Mouse (Mus musculus): ENCODE data around the gene Gm11639. TPM values are rescaled to one million over a fixed set of nuclear protein-coding genes. Genes with fewer than 3 reads are reported as not detected.
"Not testable (repeated sequence)": the region's sequence is repeated elsewhere in the genome, so short reads cannot be mapped to it uniquely, and the experiment has no call there.

The Gm11639 gene
- total and polyA plus RNA-seq, 3 experiments: 0.03 to 0.07 TPM; not detected in 1

- no peak for DNase-seq
These were observed 21.6 kb downstream of the Gm11639 start for GRCm38 (mm10) chr11:104707084-104707483.

DNA sequence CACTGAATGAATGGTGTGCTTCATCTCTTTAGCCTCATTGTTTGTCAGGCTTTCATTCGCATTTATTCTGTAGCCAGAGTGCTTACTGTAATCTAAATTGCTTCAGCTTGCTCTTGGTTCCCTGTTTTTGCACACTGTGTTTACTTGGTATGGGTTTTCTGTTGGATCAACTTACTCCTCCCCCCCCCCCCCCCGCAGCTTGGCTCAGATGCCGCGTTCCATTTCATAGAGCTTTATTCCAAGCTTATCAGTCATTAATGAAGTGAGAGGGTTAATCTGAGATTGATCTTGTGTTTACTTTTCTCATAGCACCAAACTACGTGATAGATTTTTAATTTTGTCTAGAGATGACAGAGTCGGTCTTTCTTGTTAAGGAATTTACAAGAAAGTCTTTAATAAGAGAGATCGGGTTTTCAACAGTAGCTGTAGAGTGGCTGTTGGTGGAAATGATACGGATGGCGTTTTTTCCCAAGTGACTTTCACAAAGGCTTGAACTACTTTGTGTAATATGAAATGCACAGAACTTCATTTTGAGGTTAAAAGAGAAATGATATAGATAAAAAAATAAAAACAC lies 59.6 kb downstream of the Gm11639 start:
- no peak for DNase-seq

DNA sequence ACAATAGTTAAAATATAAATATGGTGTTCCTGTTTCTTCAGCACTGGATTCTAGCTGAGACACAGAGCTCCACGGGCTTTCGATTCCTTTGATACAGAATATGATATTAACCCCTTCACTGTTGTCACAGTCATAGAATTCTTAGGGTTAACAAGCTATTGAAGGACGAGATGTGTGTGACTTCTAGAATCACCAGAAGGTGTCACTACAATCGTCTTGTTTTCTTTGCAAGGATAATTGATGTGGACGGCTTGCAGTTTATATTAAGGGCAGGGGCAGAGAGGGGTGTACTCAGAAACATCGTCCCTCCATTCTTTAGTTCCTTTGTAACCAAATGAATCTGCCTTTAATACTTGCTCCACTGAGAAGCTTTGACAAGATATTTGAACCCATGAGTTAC lies 80.3 kb downstream of the Gm11639 start:
- DNase-seq: no peak

- no peak for DNase-seq
These were observed 81.6 kb downstream of the Gm11639 start for GRCm38 (mm10) chr11:104767068-104767467.

DNA sequence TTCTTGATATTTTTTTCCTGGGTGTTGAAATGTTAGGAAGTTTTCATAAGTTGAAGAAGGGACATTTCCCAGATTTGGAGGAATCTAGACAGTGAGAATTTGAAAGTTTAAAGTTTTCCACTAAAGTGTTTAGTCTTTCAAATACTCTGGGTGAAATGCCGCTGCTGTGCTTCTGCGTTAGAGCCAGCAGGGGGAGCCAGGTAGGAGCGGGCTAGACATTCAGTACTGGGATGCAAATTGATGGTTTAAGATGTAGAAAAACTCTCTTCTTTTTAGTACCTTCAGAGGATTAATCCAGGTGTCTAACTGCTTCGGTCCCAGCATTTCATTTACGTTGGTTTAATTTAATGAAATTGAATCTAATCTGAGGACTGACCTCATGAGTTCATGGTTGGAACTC lies 82.6 kb downstream of the Gm11639 start:
- DNase-seq: peak; percentile 22

GRCm38 (mm10) chr11:104778796-104779195 lies 93.3 kb downstream of the Gm11639 start:
- no peak for DNase-seq

DNA sequence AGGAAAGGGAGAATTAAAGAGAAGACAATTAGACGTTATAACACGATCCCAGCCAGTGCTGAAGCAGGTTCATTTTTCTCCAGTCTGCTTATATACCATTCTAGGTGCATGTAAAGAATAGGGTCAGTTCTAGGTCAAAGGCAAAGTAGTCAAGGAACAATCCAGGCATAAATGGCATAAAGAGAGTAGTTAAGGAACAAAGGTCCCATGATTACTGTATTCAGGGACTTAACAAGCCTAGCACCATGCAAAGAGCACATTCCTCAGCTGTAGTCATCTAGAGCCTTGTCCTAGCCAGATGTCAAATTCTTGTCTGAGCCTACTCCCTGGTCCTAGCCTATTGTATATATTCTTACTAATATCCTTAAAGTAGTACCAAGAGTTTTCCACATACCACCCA lies 259.2 kb downstream of the Gm11639 start:
- no peak for DNase-seq

- DNase-seq: no peak
These were observed 266.8 kb downstream of the Gm11639 start for GRCm38 (mm10) chr11:104952349-104952748.

DNA sequence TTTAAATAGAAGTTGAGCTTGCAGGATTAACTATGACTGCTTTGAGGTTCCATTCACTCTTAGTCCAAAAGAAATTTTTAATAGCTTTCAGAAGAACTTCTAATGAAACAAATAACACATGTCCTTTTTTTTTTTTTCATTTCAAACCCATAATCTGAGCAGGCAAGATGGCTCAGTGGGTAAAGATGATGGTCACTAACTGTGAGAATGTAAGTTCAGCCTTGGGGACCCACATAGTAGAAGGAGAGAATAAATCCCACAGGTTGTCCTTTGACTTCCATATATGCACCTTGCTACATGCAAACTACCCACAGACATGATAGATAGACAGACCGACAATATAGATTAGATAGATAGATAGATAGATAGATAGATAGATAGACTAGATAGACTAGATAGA lies 282.4 kb downstream of the Gm11639 start:
- no peak for DNase-seq

- no peak for DNase-seq
These were observed 282.9 kb downstream of the Gm11639 start for GRCm38 (mm10) chr11:104968388-104968787.

- DNase-seq: no peak
These were observed 285.8 kb downstream of the Gm11639 start for GRCm38 (mm10) chr11:104971322-104971721.

GRCm38 (mm10) chr11:104972480-104972879 lies 287.0 kb downstream of the Gm11639 start:
- no peak for DNase-seq

DNA sequence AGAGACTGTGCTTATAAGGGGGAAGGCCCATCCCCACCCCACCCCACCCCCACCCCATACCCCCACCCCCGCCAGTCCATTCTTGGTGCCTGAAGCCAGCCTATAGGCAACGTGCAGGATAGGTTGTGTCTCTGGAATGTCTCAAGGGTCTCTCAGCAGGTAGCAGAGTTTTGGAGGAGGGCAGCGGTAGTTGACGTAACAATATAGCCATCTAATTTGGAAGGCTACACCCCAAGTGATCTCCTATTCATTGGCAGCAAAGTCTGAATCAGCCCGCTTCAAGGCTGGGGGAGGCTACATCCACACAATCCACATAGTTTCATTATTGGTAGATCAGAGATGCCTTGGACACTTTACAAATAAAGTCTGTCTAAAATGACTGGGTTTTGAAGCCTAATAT lies 292.5 kb downstream of the Gm11639 start:
- no peak for DNase-seq

DNA sequence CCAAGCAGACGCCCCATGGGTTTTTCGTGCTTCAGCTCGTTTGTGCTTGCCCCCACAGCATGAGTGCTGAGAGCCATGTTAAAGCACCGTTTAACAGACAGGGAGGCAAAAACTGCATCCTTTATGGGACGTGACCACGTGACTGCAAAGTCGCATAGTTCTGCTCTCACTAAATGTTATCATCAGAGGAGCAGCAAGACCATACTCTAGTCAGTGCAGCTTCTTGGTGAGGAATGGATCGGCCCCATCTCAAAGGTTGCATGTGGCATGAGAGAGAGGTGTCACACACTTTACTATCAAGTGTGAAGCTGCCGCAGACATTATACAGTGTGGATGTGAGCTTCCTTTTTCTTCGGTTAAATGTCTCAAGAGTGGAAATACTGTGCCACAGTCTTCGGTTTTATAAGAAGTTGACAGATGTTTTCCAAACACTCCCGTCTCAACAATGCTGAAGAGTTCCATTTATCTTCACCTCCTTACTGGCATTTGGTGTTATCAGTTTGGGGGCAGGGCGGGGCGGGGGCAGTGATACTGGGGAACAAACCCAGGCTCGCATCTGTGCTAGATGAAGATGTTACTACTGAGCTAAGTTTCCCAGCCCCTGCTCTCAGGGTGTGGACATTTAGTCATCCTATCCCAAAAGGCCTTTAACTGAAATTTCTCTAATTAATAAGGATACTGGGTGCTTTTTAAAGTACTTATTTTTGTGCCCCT lies 296.0 kb downstream of the Gm11639 start:
- DNase-seq: no peak

GRCm38 (mm10) chr11:105009232-105009631 lies 323.7 kb downstream of the Gm11639 start:
- no peak for DNase-seq

GRCm38 (mm10) chr11:105021071-105021470 lies 335.6 kb downstream of the Gm11639 start:
- DNase-seq: no peak

DNA sequence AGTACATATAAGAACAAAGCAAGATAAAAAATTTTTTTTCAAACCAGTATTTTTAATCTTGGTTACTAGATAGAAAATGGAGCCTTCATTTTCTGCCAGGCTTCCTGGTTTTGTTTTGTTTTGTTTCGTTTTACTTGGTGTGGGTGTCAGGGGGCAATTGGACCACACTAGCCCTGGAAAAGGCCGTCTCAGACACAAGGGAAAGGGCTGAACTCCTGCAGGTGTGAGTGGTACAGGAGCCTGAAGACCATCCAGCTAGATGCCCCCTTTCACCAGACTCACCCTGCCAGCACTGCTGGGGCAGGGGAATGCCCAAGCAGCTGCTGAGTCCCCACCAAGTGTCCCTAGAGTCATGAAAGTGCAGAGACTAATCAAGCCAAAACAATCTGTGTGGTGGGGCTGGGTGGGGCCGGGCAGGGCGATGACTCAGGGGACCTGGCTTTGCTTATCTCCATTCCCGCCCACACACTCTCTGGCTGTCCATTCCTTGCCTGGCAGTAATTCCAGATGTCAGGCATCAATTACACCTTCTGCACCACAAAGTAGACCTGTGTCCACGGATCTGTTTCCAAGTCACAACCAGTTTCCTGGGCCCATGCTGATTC lies 343.3 kb downstream of the Gm11639 start:
- peak; percentile 27 for DNase-seq

- DNase-seq: no peak
These were observed 344.0 kb downstream of the Gm11639 start for GRCm38 (mm10) chr11:105029525-105029924.

GRCm38 (mm10) chr11:105030229-105030628 lies 344.7 kb downstream of the Gm11639 start:
- DNase-seq: no peak

- DNase-seq: no peak
These were observed 345.6 kb downstream of the Gm11639 start for GRCm38 (mm10) chr11:105031103-105031502.

GRCm38 (mm10) chr11:105035081-105035480 lies 349.6 kb downstream of the Gm11639 start:
- DNase-seq: no peak

DNA sequence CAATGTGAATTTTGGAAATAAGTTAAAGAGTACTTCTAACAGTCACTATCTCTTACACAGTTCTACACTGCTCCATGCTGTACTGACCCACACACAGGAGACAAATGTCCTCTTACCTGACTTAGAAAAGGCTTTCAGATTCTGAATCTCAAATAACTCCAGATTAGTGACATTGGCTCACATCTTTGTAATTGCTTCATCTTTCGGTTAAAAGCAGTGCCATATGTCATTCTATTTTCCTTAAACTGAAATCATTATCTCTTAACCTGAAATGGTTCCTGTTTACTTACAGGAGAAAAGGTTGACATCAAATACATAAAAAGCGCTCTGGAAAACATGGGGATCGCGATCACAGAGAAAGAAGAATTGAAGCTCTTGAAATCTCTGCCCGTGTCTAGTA lies 377.8 kb downstream of the Gm11639 start, which contains the start of gene Efcab3:
Efcab3 (plus strand) TSS at position 301 of the 400 bp plus-strand sequence.
- DNase-seq: no peak

GRCm38 (mm10) chr11:105112448-105112847 lies 426.9 kb downstream of the Gm11639 start:
- DNase-seq: not testable (repeated sequence)
